Mouse (Mus musculus): ENCODE measurements around the gene Il34. TPM values are rescaled to one million over a fixed set of nuclear protein-coding genes. Genes with fewer than 3 reads are reported as not detected.

The Il34 gene
- polyA plus RNA-seq, 1 experiment from 2014 or later = 0.24 TPM

GRCm38 (mm10) chr8:110806146-110806545 is 422 bp upstream of the Il34 start:
- WGBS = 84% methylated on average over 1 of the region's 1 CpGs
- DNase-seq (ENCODE audit: low spot score) = no peak
- Histone ChIP-seq H3K27me3 (replicated peaks; ENCODE audit: low read depth, poor library complexity, severe bottlenecking) (no peaks in the 10 kb centered on the region), H3K36me3 (replicated peaks) (peaks cover 28% of the 10 kb centered on the region), H3K4me1 (peaks cover 11% of the 10 kb centered on the region), H3K27ac (replicated peaks) (no peak overlapping the region), H3K9me3 (no peaks in the 10 kb centered on the region), H3K4me3 (no peak overlapping the region)

- 63% methylated on average over 3 of the region's 3 CpGs for WGBS
- DNase-seq (ENCODE audit: low spot score) = no peak
- H3K4me3 ChIP-seq = no peak overlapping the region
- H3K36me3 ChIP-seq (replicated peaks) = peaks cover 17% of the 10 kb centered on the region
- no peaks in the 10 kb centered on the region for H3K27me3 ChIP-seq (replicated peaks; ENCODE audit: low read depth, poor library complexity, severe bottlenecking)
- no peaks in the 10 kb centered on the region for H3K9me3 ChIP-seq
- H3K27ac ChIP-seq (replicated peaks) = no peak overlapping the region
- H3K4me1 ChIP-seq = peaks cover 11% of the 10 kb centered on the region
These were observed 754 bp downstream of the Il34 start for GRCm38 (mm10) chr8:110804825-110805514.

GRCm38 (mm10) chr8:110803856-110804255 is 1.9 kb downstream of the Il34 start:
- 92% methylated on average over 9 of the region's 9 CpGs for WGBS
- no peak overlapping the region for H3K4me3 ChIP-seq
- H3K4me1 ChIP-seq = peaks cover 10% of the 10 kb centered on the region
- H3K9me3 ChIP-seq = no peaks in the 10 kb centered on the region
- DNase-seq (ENCODE audit: low spot score) = no peak
- no peaks in the 10 kb centered on the region for H3K27me3 ChIP-seq (replicated peaks; ENCODE audit: low read depth, poor library complexity, severe bottlenecking)
- H3K27ac ChIP-seq (replicated peaks) = no peak overlapping the region
- peaks cover 5% of the 10 kb centered on the region for H3K36me3 ChIP-seq (replicated peaks)

GRCm38 (mm10) chr8:110802988-110803387 is 2.7 kb downstream of the Il34 start:
- Histone ChIP-seq H3K4me1 (peaks cover 5% of the 10 kb centered on the region), H3K36me3 (replicated peaks) (no peaks in the 10 kb centered on the region), H3K4me3 (no peak overlapping the region), H3K27ac (replicated peaks) (no peak overlapping the region), H3K9me3 (no peaks in the 10 kb centered on the region), H3K27me3 (replicated peaks; ENCODE audit: low read depth, poor library complexity, severe bottlenecking) (no peaks in the 10 kb centered on the region)
- no peak for DNase-seq (ENCODE audit: low spot score)
- WGBS = 85% methylated on average over 5 of the region's 5 CpGs

GRCm38 (mm10) chr8:110797086-110797485 is 8.6 kb downstream of the Il34 start:
- no peaks in the 10 kb centered on the region for H3K27me3 ChIP-seq (replicated peaks; ENCODE audit: low read depth, poor library complexity, severe bottlenecking)
- peaks cover 8% of the 10 kb centered on the region; the same call in 1 of the 2 replicates for H3K4me1 ChIP-seq
- 94% methylated on average over 8 of the region's 8 CpGs for WGBS
- H3K4me3 ChIP-seq = no peak overlapping the region
- no peaks in the 10 kb centered on the region for H3K36me3 ChIP-seq (replicated peaks)
- no peak overlapping the region for H3K27ac ChIP-seq (replicated peaks)
- no peak for DNase-seq (ENCODE audit: low spot score)
- H3K9me3 ChIP-seq = no peaks in the 10 kb centered on the region

GRCm38 (mm10) chr8:110794363-110794965 is 11.3 kb downstream of the Il34 start:
- 86% methylated on average over 7 of the region's 7 CpGs for WGBS
- DNase-seq (ENCODE audit: low spot score) = no peak
- H3K27me3 ChIP-seq (replicated peaks; ENCODE audit: low read depth, poor library complexity, severe bottlenecking) = no peaks in the 10 kb centered on the region
- peaks cover 11% of the 10 kb centered on the region; the same call in 1 of the 2 replicates for H3K4me1 ChIP-seq
- no peak overlapping the region for H3K4me3 ChIP-seq
- H3K9me3 ChIP-seq = no peaks in the 10 kb centered on the region
- no peaks in the 10 kb centered on the region for H3K36me3 ChIP-seq (replicated peaks)
- H3K27ac ChIP-seq (replicated peaks) = no peak overlapping the region

- 96% methylated on average over 9 of the region's 9 CpGs for WGBS
- H3K27ac ChIP-seq (replicated peaks) = no peak overlapping the region
- no peak overlapping the region for H3K4me3 ChIP-seq
- no peaks in the 10 kb centered on the region for H3K9me3 ChIP-seq
- no peaks in the 10 kb centered on the region for H3K36me3 ChIP-seq (replicated peaks)
- peaks cover 14% of the 10 kb centered on the region; the same call in 1 of the 2 replicates for H3K4me1 ChIP-seq
- no peaks in the 10 kb centered on the region for H3K27me3 ChIP-seq (replicated peaks; ENCODE audit: low read depth, poor library complexity, severe bottlenecking)
- DNase-seq (ENCODE audit: low spot score) = no peak
These were observed 11.8 kb downstream of the Il34 start for GRCm38 (mm10) chr8:110793936-110794335.

GRCm38 (mm10) chr8:110793511-110793910 is 12.2 kb downstream of the Il34 start:
- WGBS = 88% methylated on average over 9 of the region's 9 CpGs
- H3K36me3 ChIP-seq (replicated peaks) = no peaks in the 10 kb centered on the region
- H3K9me3 ChIP-seq = no peaks in the 10 kb centered on the region
- no peak overlapping the region for H3K27ac ChIP-seq (replicated peaks)
- no peak for DNase-seq (ENCODE audit: low spot score)
- no peaks in the 10 kb centered on the region for H3K27me3 ChIP-seq (replicated peaks; ENCODE audit: low read depth, poor library complexity, severe bottlenecking)
- no peak overlapping the region for H3K4me3 ChIP-seq
- peaks cover 14% of the 10 kb centered on the region; the same call in 1 of the 2 replicates for H3K4me1 ChIP-seq

- Histone ChIP-seq H3K36me3 (replicated peaks) (no peaks in the 10 kb centered on the region), H3K9me3 (no peaks in the 10 kb centered on the region), H3K27ac (replicated peaks) (no peak overlapping the region), H3K27me3 (replicated peaks; ENCODE audit: low read depth, poor library complexity, severe bottlenecking) (no peaks in the 10 kb centered on the region), H3K4me3 (no peak overlapping the region), H3K4me1 (peaks cover 14% of the 10 kb centered on the region; the same call in 1 of the 2 replicates)
- no peak for DNase-seq (ENCODE audit: low spot score)
- 78% methylated on average over 11 of the region's 11 CpGs for WGBS
These were observed 13.0 kb downstream of the Il34 start for GRCm38 (mm10) chr8:110792574-110793200.

GRCm38 (mm10) chr8:110791164-110791563 is 14.6 kb downstream of the Il34 start:
- H3K4me1 ChIP-seq = peaks cover 14% of the 10 kb centered on the region; the same call in 1 of the 2 replicates
- DNase-seq (ENCODE audit: low spot score) = no peak
- H3K4me3 ChIP-seq = no peak overlapping the region
- H3K27me3 ChIP-seq (replicated peaks; ENCODE audit: low read depth, poor library complexity, severe bottlenecking) = no peaks in the 10 kb centered on the region
- 78% methylated on average over 10 of the region's 10 CpGs for WGBS
- no peaks in the 10 kb centered on the region for H3K9me3 ChIP-seq
- H3K36me3 ChIP-seq (replicated peaks) = no peaks in the 10 kb centered on the region
- no peak overlapping the region for H3K27ac ChIP-seq (replicated peaks)

- Histone ChIP-seq H3K9me3 (no peaks in the 10 kb centered on the region), H3K27me3 (replicated peaks; ENCODE audit: low read depth, poor library complexity, severe bottlenecking) (no peaks in the 10 kb centered on the region), H3K27ac (replicated peaks) (no peak overlapping the region), H3K36me3 (replicated peaks) (no peaks in the 10 kb centered on the region), H3K4me1 (peaks cover 14% of the 10 kb centered on the region; the same call in 1 of the 2 replicates), H3K4me3 (no peak overlapping the region)
- no peak for DNase-seq (ENCODE audit: low spot score)
- WGBS = 75% methylated on average over 6 of the region's 6 CpGs
These were observed 15.5 kb downstream of the Il34 start for GRCm38 (mm10) chr8:110790270-110790669.

GRCm38 (mm10) chr8:110789571-110789970 is 16.2 kb downstream of the Il34 start:
- H3K27ac ChIP-seq (replicated peaks) = no peak overlapping the region
- no peak overlapping the region for H3K4me3 ChIP-seq
- WGBS = 58% methylated on average over 12 of the region's 12 CpGs

GRCm38 (mm10) chr8:110788981-110789380 is 16.7 kb downstream of the Il34 start:
- 53% methylated on average over 12 of the region's 12 CpGs for WGBS

More at GRCm38 (mm10) chr8:110789571-110789970, 16.2 kb downstream of the Il34 start:
- DNase-seq (ENCODE audit: low spot score) = no peak
- H3K36me3 ChIP-seq (replicated peaks) = no peaks in the 10 kb centered on the region
- peaks cover 14% of the 10 kb centered on the region; the same call in 1 of the 2 replicates for H3K4me1 ChIP-seq
- no peaks in the 10 kb centered on the region for H3K9me3 ChIP-seq
- H3K27me3 ChIP-seq (replicated peaks; ENCODE audit: low read depth, poor library complexity, severe bottlenecking) = no peaks in the 10 kb centered on the region

More at GRCm38 (mm10) chr8:110788981-110789380, 16.7 kb downstream of the Il34 start:
- no peaks in the 10 kb centered on the region for H3K27me3 ChIP-seq (replicated peaks; ENCODE audit: low read depth, poor library complexity, severe bottlenecking)
- peaks cover 14% of the 10 kb centered on the region; the same call in 1 of the 2 replicates for H3K4me1 ChIP-seq
- DNase-seq (ENCODE audit: low spot score) = no peak
- H3K9me3 ChIP-seq = no peaks in the 10 kb centered on the region
- no peak overlapping the region for H3K27ac ChIP-seq (replicated peaks)
- H3K4me3 ChIP-seq = no peak overlapping the region
- no peaks in the 10 kb centered on the region for H3K36me3 ChIP-seq (replicated peaks)

Data from embryonic facial prominence, embryonic 10.5 days (tissue).